Mouse (Mus musculus) adrenal gland (tissue): ENCODE measurements around the gene Disp1.

Source experiments
- intact Hi-C: fragments of 180-260 bp; cut with DNase I; formaldehyde crosslinking; loops from one replicate; pipeline ENCODE4 v1.15.1; 2025

The Disp1 gene

DNA sequence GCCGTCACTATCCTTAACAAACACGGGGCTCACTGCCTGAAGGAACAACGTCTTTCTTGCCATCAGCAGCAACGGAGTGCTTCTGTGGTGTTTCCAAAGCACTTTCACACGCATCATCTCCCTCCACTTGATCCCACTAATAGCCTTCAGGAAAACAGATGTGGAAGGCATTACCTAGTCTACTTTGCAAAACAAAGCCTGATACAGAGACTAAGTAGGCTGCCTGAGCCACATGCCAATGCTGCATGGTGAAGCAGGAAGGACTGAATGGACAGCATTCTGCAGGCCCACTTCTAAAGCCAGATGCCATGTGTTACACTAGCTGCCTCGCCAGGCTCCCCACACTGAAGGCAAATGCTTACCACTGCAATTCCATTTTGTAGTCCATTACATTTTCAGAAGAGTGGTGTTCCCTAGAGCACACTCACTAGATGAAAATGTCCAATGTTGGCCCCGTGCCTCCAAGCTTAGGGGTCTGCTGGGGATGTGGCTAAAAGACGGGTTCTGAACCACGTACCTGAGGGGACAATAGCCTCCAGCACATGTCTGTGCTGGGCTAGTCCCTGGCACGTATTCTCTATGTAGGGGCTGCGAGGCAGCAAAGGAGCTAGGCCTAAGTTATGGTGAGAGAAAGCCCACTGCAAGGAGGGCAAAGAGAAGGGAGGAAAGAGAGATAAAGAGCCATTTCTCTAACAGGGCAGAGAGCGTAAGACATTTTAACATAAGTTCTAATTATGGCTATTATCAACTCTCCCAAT is 80.6 kb downstream of the Disp1 start:
- intact Hi-C loops, result loop anchor here (10.0 kb wide), 1 partner anchor 74 kb away; no protein-coding TSS in a partner anchor

DNA sequence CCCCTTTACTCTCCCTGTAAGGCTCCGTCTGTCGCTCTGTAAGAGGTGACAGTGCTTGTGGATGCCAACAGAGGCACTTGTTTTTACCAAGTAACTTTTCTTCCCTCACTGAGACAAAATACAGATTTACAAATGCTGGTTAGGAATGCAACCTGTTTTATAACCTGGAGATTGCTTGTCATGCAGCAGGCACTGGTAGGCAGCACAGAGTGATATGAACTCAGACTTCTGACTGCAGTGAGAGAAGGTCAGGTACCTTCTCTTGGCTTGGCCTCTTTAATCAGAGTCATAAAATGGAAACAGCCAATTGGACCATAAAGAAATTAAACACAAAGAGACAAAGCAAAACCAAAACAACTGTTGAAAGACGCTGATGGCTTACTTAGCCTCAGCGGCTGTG is 83.2 kb downstream of the Disp1 start:
- intact Hi-C loops, result no loop called here

DNA sequence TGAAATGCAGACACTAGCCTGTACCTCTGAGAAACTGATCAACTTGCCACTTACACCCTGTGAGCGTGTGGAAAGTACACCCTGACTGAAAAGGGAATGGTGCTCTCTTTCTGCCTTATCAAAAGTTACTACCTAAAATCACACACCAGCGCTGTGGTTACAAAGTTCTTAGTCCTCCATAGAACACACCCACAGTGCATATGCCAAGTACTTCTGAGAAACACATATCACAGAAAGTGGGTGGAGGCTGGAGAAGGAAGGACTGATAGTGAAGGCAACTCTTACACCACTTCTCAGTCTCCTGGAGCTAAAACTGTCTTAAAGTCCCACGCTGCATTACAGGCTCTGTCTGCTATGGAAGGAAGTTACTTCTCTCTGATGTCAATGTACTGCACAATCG is 86.9 kb downstream of the Disp1 start:
- intact Hi-C loops, result no loop called here

DNA sequence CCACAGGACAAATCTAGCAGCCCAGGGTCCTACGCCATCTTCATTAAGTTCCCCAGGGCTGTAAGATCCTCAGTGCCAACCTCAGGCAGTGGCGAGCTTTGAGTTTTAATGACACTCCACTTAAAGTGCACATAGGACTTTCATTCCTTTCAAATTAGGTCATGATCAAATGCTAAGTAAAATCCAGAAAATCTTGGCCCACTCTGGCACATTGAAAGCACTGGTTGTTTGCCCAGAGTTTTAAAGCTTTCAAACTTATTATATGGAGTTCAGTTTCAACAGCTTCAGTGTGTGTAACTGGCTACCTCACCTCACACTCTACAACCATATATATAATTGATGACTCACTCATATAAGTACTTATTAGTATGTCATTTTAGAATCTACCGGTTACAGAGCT is 87.9 kb downstream of the Disp1 start:
- intact Hi-C loops, result no loop called here

DNA sequence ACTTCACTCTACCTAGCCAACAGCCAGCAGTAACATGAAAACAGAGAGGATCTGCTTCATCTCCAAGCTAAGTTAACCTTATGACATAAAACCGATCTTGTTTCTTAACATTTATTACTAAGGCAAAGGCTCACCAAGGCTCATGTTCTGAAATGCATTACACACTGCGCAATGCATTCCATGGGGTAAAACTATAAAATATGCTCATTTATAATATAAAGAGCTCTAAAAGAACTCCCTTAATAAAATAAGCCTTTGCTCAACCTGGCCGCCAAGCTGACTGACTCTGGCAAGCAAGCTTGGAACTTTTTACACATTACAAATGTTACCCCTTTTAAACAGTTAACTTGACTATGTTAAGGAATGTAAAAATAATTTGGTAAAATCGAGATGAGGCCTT is 94.1 kb downstream of the Disp1 start:
- intact Hi-C loops, result no loop called here

DNA sequence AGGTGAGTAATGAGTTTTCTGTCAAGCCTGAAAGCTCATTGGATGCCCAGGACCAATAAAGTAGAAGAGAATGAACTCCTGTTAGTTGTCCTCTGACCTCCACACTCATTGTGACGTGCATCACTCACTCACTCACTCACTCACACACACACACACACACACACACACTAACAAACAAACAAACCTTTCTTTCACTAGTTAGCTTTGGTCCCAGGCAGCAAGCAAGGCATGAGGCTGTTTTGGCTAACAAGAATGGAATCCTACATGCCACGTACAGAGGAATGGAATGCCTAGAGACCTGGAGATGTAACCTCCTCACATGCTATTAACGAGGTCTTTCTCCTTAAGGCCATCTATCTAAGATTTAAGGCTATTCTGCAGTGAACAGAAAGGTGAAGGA is 97.6 kb downstream of the Disp1 start:
- intact Hi-C loops, result no loop called here

DNA sequence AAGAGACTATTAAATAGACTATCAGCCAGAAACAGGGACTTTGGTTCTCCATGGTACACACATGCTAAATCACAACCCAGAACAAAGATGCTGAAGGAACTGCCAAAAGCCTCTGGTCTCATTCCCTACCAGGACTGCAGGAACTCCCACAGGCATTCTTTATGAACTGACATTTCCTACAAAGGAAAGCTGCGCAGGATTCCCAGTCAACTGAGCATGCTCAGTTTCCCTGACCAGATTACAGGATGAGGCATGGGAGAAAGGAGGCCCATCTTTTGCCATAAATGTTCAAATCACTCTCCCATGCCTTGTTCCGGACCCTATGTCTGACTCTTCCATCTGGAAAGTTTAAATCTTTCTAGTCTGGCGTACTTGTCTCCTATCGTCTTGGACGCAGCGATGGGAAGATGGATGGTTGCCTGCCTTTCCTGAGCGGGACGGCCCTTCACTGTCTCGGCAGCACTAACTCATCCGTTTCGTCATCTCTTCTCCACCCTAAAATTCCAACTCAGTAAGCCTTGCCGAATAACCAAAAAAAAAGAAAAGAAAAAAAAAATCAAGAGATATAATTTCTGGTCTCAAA is 100.9 kb downstream of the Disp1 start:
- intact Hi-C loops, result no loop called here

DNA sequence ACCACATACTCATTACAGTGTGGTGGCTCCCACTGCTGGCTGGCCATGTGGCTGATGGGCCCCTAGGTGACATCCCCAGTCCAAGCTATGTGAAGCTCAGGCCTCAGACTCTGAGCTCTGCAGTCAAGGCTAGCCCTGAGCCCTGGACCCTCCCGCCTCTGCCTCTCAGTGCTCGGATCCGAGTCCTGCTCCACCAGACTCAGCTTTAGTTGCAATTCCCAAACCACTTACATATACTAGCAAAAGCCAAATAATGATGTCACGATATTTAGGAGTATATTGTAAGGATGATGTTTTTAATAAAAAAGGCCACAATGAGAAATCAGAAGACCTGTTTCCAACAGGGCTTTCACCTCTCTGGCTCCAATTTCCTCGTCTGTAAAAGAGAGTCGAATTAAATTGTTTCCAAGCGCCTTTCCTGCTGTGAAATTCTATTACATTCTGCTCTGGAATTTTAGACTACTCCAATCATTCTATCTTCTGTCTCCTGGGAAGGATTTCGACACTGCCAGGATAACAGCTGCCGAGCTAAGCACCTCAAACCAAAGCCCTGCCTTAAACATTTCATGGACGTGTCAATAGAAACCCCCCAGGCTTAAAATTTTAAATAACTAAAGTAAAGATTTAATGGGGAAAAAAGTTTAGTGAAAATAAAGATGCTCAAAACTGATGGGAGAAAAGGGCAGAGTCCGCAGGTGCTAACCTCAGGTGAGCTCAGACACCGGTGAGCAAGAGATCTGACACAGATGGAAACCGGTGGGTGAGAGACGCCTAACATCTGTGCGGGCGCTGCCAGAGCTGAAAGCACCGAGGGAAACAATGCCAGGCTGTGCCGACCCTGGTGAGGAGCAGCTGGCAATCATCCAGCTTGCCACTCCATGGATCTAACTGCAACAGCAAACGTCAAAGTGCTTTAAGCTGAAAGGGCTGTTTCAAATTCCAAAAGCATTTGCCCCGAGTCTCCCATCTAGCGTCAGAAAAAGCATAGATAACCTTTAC is 103.2 kb downstream of the Disp1 start:
- intact Hi-C loops, result no loop called here

DNA sequence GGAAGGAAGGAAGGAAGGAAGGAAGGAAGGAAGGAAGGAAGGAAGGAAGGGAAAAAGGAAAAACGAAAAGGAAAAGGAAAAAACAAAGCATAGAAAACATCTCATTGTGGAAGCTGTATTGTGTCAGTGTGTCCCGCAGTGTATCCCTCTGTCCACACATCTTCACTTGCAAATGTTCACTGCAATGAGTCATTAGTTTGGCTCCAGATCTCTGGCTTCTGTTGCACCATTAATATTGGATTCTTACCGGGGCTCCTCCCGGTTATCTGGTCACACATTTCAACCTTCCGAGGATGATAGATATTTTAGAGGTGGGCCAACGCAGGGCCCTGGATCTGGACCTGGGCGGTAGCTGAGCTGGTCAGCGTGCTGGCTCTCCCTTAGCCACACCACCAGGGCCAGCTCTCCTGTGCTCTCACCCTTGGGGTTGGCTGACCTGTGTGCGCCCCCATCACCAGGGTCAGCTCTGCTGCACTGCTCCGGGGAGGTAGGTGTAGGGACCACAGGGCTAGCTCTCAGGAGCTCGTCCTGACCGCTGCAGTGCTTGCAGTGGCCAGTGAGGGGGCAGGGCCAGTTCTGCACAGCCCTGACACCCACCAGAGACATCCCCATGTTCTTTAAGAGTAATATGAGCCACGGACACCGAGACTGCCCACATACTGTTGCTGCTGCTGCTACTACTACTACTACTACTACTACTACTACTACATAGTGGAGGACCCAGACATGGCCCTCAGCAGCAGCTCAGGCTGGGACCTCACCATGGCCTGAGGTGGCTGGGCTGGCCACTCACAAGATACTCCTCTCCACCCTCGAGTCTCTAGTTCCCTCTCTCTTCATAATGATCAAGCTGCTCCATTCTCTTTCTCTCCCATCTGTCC is 104.1 kb downstream of the Disp1 start:
- intact Hi-C loops, result no loop called here

DNA sequence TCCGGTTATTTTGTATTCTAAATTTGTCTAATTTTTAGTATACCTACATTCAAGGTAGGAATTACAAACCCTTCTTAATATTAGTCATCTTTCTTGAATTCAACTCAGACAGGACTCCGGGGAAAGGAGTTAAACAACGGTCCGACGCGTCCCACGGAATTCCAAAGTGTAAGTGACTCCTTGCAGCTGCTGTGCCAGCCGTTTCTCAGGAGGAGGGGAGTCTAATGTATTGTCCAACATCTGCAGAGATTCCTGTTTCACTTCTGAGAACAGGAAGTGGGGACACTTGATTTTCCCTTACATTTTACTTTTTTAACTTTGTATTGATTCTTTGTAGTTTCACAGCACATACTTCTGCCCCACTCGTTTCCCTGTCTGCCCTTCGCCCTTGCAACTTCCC is 104.9 kb downstream of the Disp1 start:
- intact Hi-C loops, result no loop called here

DNA sequence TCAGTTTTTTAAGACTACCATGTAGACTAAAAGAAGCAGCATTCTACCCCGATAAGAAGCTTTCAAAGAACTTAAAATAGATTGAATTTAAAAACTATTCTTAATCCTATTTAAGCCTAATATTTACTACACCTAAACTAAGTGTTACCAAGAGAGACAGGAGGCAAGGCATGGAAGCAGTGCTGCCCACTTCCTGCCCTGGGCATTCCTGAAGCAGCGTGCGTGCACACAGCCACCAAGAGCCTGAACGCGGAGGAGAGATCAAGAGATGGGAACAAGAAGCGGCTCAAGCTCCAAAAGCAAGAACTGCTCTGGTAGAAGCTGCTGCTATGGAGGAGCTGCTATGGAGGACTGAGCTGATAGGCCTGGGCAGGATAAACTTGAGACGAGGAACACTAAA is 106.2 kb downstream of the Disp1 start:
- intact Hi-C loops, result no loop called here

DNA sequence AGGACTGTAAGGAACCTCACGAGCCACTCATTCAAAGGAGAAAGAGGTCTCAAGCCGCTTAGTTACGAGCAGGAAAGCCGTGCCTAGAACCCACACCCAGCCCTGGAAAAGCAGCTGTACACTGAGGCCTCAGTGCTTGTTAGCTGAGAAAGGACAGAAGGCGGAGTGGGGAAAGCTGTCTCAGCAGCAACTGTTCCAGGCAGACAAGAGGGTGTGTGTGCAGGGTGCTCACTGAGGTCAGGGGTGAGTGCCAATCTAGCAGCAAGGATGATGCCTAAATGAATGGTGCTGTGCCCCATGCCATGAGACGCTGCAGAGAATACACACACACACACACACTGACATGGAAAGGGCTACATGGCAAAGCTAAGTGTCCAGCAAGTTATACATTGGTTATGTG is 106.8 kb downstream of the Disp1 start:
- intact Hi-C loops, result no loop called here

DNA sequence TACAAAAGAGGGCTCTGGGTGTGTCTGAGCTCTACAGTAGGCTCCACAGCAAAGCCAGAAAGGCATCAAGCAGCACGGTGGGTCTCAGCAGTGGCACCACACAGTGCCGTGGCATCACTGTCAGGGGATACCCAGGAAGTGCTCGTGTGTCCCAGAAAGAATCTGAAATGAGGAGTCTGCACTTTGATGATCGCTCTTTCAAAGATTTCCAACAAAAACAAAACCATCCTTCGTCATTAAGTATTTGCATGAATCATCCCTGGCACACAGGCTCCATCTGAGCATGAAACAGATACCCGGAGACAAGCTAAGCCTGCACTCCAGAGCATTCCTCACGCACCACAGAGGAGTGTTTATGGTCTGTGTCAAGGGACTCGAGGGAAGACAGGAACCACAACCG is 107.8 kb downstream of the Disp1 start:
- intact Hi-C loops, result no loop called here

DNA sequence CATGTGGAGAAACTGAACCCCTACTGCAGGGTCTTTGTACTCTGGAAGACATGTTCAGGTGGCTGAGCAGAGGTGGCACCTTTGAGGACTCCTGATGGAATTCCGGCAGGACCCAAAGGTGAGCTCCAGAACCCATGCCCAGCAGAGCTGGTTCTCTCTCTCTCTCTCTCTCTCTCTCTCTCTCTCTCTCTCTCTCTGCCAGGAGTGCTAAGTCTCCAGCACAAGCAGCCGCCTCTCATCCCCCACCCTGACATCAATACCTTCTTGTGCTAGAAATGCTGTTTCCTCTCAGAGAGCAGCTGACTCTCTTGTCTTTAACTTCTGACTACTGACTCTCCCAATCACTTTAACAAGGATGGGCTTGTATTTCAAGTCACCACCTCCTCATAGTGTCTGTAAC is 113.8 kb downstream of the Disp1 start:
- intact Hi-C loops, result no loop called here

DNA sequence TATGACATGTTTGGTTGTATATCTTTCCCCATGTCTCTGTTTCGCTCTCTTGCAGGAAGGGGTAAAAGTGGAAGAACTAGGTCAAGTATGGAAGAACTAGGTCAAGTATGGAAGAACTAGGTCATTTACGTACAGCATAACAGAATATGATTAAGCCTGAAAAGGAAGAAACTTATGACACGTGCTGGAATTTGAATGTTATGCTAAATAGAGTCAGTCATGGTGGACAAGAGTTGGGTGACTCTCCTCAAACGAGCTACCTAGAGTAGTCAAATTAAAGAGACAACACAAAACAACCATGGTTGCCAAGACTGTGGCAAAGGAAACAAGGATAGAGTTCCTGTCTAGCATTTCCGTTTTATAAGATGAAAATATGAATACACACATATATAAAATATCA is 116.6 kb downstream of the Disp1 start:
- intact Hi-C loops, result no loop called here

DNA sequence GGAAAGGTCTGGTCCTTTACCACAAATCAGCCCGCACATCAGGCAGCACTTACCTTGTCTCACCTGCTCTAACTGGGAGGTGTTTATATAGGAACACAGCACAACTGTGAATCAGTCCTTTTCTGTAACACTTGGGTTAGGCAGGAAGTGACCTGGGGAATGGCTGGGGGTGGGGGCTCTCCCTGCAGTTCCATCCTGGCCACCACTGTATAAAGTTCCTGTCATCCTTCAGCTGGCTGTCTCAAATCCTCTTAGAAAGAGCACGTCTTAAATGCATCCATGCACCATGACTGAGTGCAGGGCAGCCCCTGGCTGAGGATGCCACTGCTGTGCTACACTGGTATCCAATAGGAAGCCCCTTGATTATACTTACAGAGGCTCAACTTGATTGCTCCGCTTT is 118.5 kb downstream of the Disp1 start:
- intact Hi-C loops, result no loop called here

DNA sequence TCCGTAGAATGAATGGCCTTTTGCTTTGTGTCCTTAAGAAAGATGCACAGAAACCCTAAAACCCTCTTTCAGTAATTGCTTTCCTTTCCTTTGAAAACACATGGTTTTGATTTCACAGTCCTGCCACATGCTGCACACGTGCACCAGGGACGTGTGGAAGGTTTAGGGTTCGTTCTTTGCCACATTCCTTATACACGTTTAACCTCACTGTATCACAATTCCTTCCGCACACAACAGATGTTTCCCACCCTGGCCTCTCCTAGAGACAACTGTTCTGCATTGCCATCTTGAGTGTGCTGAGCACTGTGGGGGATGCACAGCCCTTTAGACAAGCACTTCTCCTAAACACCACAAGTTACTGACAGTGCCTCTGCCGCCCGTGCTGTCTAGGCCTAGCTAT is 119.2 kb downstream of the Disp1 start:
- intact Hi-C loops, result no loop called here

DNA sequence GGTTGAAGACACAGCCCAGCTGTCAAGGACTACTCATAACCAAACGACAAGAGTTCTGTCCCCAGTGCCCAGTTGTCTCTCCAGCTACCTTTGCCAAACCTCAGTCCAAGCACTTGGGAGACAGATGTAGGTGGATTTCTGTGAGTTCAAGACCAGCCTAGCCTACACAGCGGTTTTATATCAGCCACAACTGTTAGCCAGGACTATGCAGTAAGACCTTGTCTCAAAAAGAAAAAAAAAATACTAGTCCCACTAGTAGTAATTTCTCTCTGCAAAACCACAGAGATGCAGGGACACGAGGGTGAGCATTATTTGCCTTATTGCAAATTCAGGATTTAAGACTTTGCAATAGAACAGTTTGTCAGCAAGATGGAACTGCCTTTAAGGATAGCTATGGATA is 120.0 kb downstream of the Disp1 start:
- intact Hi-C loops, result no loop called here

DNA sequence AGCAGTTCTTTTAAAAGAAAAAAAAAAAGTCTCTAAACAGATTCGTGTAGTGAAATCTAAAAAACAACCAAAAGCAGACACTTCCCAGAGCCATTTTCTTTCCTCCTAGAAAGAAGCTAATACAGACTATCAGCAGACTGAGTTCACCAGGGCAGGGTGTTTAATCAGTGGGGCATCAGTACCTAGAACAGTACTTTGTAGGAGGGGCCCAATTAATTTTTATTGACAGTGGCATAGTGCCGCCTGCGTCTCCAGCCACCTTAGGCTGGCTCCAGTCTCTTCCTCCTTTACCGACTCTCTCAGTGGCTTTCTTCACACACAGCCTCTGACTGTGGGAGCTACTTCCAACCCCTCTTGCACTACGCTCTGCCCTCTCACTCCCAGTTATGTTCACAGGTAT is 121.1 kb downstream of the Disp1 start:
- intact Hi-C loops, result no loop called here

DNA sequence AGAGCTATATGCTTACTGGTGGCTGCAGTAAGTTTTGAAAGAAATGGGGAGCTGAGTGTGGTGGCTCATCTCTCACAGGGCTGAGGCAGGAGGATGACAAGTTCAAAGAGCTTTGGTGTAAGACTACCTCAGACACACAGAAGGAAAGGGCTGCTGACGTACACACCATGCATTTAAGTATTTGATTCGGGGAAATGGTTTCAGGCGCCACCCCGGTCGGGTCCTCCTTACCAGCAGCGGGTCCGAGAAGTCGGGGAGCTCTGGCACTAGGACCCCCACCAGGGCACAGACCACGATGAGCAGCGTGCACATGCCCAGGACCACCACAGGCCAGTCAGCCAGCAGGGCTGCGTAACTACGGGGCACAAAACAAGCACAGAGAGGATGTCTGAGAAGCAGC is 121.6 kb downstream of the Disp1 start:
- intact Hi-C loops, result no loop called here

DNA sequence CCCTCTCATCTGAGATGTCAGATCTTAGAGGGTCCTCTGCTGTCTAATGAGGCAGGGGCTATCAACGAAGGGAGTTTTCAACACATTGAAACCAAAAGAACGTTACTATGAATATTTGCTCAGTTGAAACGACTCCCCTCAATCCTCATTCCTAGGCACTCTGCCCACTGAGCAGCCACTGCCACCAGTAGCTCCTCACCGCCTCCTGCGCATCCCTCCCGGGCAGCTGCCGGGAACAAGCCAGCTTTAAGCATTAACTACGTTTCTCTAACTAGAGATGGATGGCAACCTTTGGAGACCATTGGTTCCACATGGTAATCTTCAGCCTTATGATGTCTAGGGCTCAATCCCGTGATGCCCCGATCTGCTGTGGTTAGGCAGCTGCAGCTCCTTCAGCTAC is 123.7 kb downstream of the Disp1 start:
- intact Hi-C loops, result no loop called here
